Mouse (Mus musculus): ENCODE results near the gene Gm17654.
"Not testable (repeated sequence)": the region's sequence is repeated elsewhere in the genome, so short reads cannot be mapped to it uniquely, and the experiment has no call there.

The Gm17654 gene

GRCm38 (mm10) chr14:43579046-43579445 is at the start of gene Gm17654:
TSS of gene Gm17654 (minus strand) at chr14:43579146.
- not testable (repeated sequence) for DNase-seq (ENCODE audit: low spot score in 2 of 2)

GRCm38 (mm10) chr14:43607913-43608312 is 29.0 kb upstream of the Gm17654 start, which contains the start of gene Gm10375:
TSS of gene Gm10375 (minus strand) at chr14:43608013.
- not testable (repeated sequence) for DNase-seq (ENCODE audit: low spot score in 2 of 2)

DNA sequence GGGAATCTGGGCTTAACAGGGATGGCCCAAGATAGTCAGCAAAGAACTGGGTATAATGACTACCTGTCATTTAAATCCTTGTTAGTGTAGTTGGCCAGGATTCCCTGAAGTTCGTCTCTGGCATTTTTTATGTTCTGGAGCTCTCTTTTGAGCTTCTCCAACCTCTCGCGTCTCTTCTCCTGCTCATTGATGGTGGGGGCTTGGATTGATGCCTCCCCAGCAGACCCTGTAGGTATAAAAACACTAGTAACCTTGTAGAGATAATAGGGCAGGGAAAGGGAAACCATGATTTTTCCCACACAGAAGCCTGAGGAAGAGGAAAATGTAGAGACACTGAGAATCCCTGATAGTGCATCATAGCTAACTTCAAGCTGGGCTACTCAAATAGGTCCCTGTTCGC is 977 bp downstream of the Gm17654 start:
- not testable (repeated sequence) for DNase-seq (ENCODE audit: low spot score in 2 of 2)

DNA sequence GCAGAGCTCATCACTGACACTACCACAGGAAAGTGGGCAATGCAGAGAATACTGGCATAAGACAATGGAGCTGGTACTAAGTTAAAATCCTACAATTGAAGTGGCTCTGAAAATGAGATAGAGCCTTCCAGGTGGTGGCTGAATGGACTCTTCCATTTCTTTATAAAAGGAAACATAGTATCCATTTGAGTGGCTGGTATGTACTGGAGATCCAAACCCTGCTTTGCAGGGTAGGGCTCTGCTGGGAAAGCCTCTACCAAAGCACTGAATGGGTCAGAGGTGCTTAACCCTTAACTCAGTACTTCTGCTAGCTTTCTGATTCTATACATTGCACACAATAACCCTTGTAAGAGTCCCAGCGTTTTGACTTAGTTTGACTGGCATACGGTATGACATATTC is 26.7 kb downstream of the Gm17654 start:
- not testable (repeated sequence) for DNase-seq (ENCODE audit: low spot score in 2 of 2)

DNA sequence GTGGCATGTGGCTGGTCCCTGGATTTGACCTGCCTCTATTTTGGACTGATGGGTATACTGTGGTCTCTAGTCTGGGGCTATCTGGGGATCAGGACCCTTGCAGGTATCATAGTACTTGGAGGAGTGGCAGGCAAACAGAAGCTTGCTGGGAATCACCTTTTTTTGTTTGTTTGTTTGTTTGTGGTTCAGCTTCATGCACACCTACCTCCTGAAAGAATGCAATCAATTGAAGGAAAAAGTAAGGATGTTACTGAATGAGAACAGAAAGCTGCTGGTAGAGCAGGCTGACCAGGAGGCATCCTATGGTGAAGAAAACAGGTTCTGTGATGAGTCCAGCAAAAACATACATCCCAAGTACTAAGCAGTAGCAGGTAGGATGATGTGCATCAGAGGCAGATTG is 32.7 kb downstream of the Gm17654 start:
- DNase-seq (ENCODE audit: low spot score in 2 of 2), result not testable (repeated sequence)

DNA sequence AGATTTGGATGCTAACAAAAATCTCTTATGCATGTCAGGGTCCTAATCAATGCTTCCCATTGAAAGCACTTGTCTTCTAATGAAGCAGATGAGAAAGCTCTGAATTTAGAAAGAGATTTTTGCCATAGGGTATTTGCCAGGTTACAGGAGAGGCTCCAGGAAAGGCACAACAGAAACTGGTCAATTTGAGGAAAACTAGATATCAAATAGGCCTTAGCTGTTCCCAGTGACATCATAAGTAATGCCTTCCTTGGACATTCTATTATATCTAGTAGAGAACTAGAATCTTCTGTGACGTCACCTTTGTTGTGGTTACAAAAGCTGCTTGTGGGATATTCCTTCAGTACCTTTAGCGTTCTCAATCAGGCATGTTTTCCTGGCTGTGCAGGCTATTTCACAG is 35.7 kb downstream of the Gm17654 start, which contains the start of gene Gm5799:
Gene Gm5799, plus strand, starts transcription at position 301 of the 400 bp plus-strand sequence.
- not testable (repeated sequence) for DNase-seq (ENCODE audit: low spot score in 2 of 2)

DNA sequence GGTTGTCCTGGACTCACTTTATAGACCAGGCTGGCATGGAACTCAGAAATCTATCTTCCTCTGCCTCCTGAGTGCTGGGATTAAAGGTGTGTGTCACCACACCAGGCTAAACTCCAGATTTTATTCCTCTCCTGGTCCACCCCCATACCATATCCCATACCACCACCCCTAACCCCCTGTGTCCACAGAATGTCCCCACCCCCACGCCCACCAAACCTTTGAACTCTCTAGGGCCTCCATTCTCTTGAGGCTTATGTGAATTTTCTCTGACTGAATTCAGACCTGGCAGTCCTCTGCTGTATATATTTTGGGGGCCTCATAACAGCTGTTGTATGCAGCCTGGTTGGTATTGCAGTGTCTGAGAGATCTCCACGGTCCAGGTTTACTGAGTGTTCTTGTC is 40.8 kb downstream of the Gm17654 start:
- DNase-seq (ENCODE audit: low spot score in 2 of 2), result not testable (repeated sequence)

DNA sequence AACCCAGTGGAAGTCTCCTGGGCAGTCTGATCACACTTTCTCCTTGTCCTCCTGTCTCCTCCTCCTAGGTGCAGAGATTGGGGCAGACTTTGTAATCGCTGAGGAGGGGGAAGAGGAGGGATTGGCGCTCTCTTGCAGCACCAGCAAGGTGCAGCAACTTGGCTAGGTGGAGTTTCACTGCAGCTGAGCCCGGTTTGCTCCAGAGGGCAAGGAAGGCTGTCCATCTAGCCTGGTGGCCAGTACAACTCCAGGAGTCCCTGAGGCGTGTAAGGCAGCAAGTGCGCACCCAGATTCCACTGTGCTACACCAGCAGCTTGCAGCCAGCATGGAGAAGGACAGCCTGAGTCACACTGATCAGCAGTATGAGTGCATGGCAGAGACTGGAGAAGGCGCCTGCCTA is 46.6 kb downstream of the Gm17654 start:
- DNase-seq (ENCODE audit: low spot score in 2 of 2), result not testable (repeated sequence)

- not testable (repeated sequence) for DNase-seq (ENCODE audit: low spot score in 2 of 2)
These were observed 46.9 kb downstream of the Gm17654 start for GRCm38 (mm10) chr14:43532011-43532383.

DNA sequence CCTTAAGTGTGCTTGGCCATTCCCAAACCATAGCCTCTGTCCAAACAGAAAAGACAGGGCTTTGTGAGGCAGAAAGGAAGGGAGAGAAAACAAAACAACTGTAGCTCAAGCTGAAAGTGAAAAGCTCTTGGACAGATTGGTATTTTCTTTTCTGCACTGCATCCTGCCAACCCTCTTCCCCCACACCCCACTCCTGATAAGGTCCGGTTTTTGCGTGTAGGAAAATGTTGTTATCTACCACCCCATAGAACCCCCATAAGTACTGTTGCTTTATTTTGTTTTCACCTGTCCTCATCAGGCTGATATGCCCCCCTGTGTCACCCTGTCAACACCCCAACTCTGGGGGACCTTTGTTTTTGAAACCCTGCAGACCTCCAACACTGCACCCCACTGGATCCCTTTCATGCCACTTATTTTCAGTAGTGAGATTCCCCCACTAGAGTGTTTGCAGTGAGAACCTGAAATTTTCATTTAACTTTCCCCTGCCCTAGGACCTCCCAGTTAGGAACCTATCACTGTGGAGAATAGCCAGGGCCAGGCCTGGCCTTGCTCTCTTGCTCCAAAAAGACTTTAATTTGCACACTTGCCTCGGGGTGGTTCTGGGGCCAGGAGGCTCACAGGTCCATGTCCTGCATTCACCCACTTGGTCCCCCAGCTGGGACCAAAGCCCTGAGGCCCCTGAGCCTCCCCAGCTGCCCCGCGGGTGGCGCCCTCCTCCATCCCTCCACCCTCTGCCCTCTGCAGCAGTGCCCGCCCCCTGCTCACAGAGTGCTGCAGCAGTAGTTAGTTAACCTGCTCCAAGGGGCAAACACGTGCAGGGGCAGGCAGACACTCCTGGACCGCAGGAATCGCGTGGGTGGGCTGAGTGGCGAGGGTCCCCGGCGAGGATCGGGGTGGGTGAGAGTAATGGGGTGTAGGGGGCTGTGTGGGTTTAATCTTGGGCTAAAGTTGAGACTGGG is 47.6 kb downstream of the Gm17654 start:
- DNase-seq (ENCODE audit: low spot score in 2 of 2), result not testable (repeated sequence)
